Mouse (Mus musculus) CH12.LX (cell line): ENCODE data around the gene Lca5. TPM values are rescaled to one million over a fixed set of nuclear protein-coding genes. Genes with fewer than 3 reads are reported as not detected.

ENCODE experiments used
- DNase-seq: peaks from one replicate; pipeline ENCODE4 v3.0.0-alpha.2; 2013; ENCODE audit errors: extremely low read depth
- H3K27ac ChIP-seq: 2 replicates; pipeline ENCODE4 v1.5.1; 2012; ENCODE audit warnings: low read depth, mild to moderate bottlenecking, control low read depth, moderate library complexity; ENCODE audit not compliant: insufficient read depth
- H3K27me3 ChIP-seq: replicated peaks from 2 replicates; pipeline ENCODE3; 2012; ENCODE audit warnings: inconsistent platforms
- H3K36me3 ChIP-seq, 2 experiments: replicated peaks in 1 of 2; 2 replicates each; pipeline versions ENCODE3 to v1.6.1; 2012; ENCODE audit warnings: inconsistent platforms in 1 of 2, low read length in 1 of 2, mild to moderate bottlenecking in 1 of 2, mixed read lengths in 1 of 2, moderate library complexity in 1 of 2; ENCODE audit not compliant: control insufficient read depth in 1 of 2, insufficient read depth in 1 of 2
- H3K4me1 ChIP-seq, 2 experiments: 2 replicates each; pipeline ENCODE4 v1.6.1; 2012; ENCODE audit warnings: inconsistent platforms in 1 of 2, moderate library complexity in 1 of 2; ENCODE audit not compliant: insufficient read depth in 2 of 2, control insufficient read depth in 1 of 2
- H3K4me2 ChIP-seq: 2 replicates; pipeline ENCODE4 v1.6.1; 2012; ENCODE audit warnings: low read depth, mild to moderate bottlenecking, control low read depth; ENCODE audit not compliant: poor library complexity, insufficient read depth, severe bottlenecking
- H3K4me3 ChIP-seq, 3 experiments: fragments of 150-350 bp in 1 of 3; sonication (generic) in 1 of 3; replicated peaks in 1 of 3; 2 replicates each; pipeline versions ENCODE3 to v1.5.1; 2011 to 2012; ENCODE audit warnings: low read depth in 2 of 3, low read length in 2 of 3, mild to moderate bottlenecking in 2 of 3, moderate library complexity in 2 of 3, control low read depth in 1 of 3, improper control_type of control experiment in 1 of 3, inconsistent platforms in 1 of 3, mixed read lengths in 1 of 3; ENCODE audit not compliant: poor library complexity in 1 of 3
- H3K79me2 ChIP-seq: replicated peaks from 2 replicates; pipeline ENCODE4 v1.6.1; 2012; ENCODE audit warnings: mild to moderate bottlenecking, moderate library complexity; ENCODE audit not compliant: control insufficient read depth, poor library complexity, insufficient read depth, severe bottlenecking; ENCODE audit errors: extremely low read depth
- H3K9ac ChIP-seq: 2 replicates; pipeline ENCODE4 v1.6.1; 2012; ENCODE audit warnings: low read depth, mild to moderate bottlenecking, control low read depth, moderate library complexity; ENCODE audit not compliant: insufficient read depth
- H3K9me3 ChIP-seq: replicated peaks from 2 replicates; pipeline ENCODE3; 2012; ENCODE audit warnings: low read length, inconsistent platforms, mixed read lengths
- BHLHE40 ChIP-seq: IDR thresholded peaks from 2 replicates; pipeline ENCODE4 v1.6.1; 2011; ENCODE audit warnings: mild to moderate bottlenecking, low read depth, low read length, improper control_type of control experiment
- CHD1 ChIP-seq: IDR thresholded peaks from 2 replicates; pipeline ENCODE4 v1.6.1; 2012; ENCODE audit warnings: low read depth, low read length, improper control_type of control experiment, inconsistent platforms
- CHD2 ChIP-seq: IDR thresholded peaks from 2 replicates; pipeline ENCODE4 v1.6.1; 2011; ENCODE audit warnings: low read length, improper control_type of control experiment
- CTCF ChIP-seq, 2 experiments: IDR thresholded peaks in 1 of 2; conservative IDR thresholded peaks in 1 of 2; 2 replicates each; pipeline ENCODE4 v1.5.1; 2011 to 2012; ENCODE audit warnings: low read depth in 2 of 2, low read length in 2 of 2, improper control_type of control experiment in 1 of 2, inconsistent platforms in 1 of 2, mild to moderate bottlenecking in 1 of 2, moderate library complexity in 1 of 2
- E2F4 ChIP-seq: IDR thresholded peaks from 2 replicates; pipeline ENCODE4 v1.6.1; 2011; ENCODE audit warnings: low read depth, low read length, improper control_type of control experiment; ENCODE audit not compliant: insufficient replicate concordance
- ELF1 ChIP-seq: IDR thresholded peaks from 2 replicates; pipeline ENCODE4 v1.6.1; 2014; ENCODE audit warnings: low read depth, mild to moderate bottlenecking, inconsistent platforms, low read length, improper control_type of control experiment
- EP300 ChIP-seq: IDR thresholded peaks from 2 replicates; pipeline ENCODE4 v1.6.1; 2011; ENCODE audit warnings: low read length, improper control_type of control experiment
- ETS1 ChIP-seq: conservative IDR thresholded peaks from 2 replicates; pipeline ENCODE4 v1.6.1; 2012; ENCODE audit warnings: low read depth, mild to moderate bottlenecking, inconsistent platforms, low read length, improper control_type of control experiment, moderate library complexity
- GABPA ChIP-seq: IDR thresholded peaks from 2 replicates; pipeline ENCODE4 v1.6.1; 2012; ENCODE audit warnings: low read depth, low read length, improper control_type of control experiment, inconsistent platforms; ENCODE audit not compliant: insufficient replicate concordance
- IRF4 ChIP-seq: IDR thresholded peaks from 2 replicates; pipeline ENCODE4 v1.6.1; 2014; ENCODE audit warnings: low read depth, mild to moderate bottlenecking, inconsistent platforms, low read length, improper control_type of control experiment
- JUND ChIP-seq: conservative IDR thresholded peaks from 2 replicates; pipeline ENCODE4 v1.6.1; 2011; ENCODE audit warnings: low read depth, low read length, improper control_type of control experiment
- MAFK ChIP-seq: IDR thresholded peaks from 2 replicates; pipeline ENCODE4 v1.6.1; 2011; ENCODE audit warnings: low read length, improper control_type of control experiment; ENCODE audit not compliant: insufficient replicate concordance
- MAX ChIP-seq: IDR thresholded peaks from 2 replicates; pipeline ENCODE4 v1.6.1; 2011; ENCODE audit warnings: low read length, improper control_type of control experiment
- MAZ ChIP-seq: IDR thresholded peaks from 2 replicates; pipeline ENCODE4 v1.6.1; 2012; ENCODE audit warnings: low read depth, mild to moderate bottlenecking, inconsistent platforms, low read length, improper control_type of control experiment, moderate library complexity
- MEF2A ChIP-seq: IDR thresholded peaks from 2 replicates; pipeline ENCODE4 v1.6.1; 2014; ENCODE audit warnings: low read depth, mild to moderate bottlenecking, inconsistent platforms, low read length, improper control_type of control experiment, borderline replicate concordance
- MYC ChIP-seq: IDR thresholded peaks from 2 replicates; pipeline ENCODE4 v1.6.1; 2011; ENCODE audit warnings: low read depth, mild to moderate bottlenecking, improper control_type of control experiment, low read length
- NELFE ChIP-seq: IDR thresholded peaks from 2 replicates; pipeline ENCODE4 v1.6.1; 2011; ENCODE audit warnings: low read depth, low read length, improper control_type of control experiment
- NRF1 ChIP-seq: IDR thresholded peaks from 2 replicates; pipeline ENCODE4 v1.6.1; 2014; ENCODE audit warnings: low read depth, mild to moderate bottlenecking, inconsistent platforms, low read length, improper control_type of control experiment, moderate library complexity
- POLR2A ChIP-seq: IDR thresholded peaks from 2 replicates; pipeline ENCODE4 v1.6.1; 2011; ENCODE audit warnings: low read depth, mild to moderate bottlenecking, improper control_type of control experiment, low read length
- POLR2AphosphoS2 ChIP-seq: IDR thresholded peaks from 2 replicates; pipeline ENCODE4 v1.6.1; 2011; ENCODE audit warnings: low read depth, low read length, improper control_type of control experiment
- RAD21 ChIP-seq: IDR thresholded peaks from 2 replicates; pipeline ENCODE4 v1.6.1; 2011; ENCODE audit warnings: low read depth, mild to moderate bottlenecking, low read length, improper control_type of control experiment, moderate library complexity
- RCOR1 ChIP-seq: conservative IDR thresholded peaks from 2 replicates; pipeline ENCODE4 v1.6.1; 2012; ENCODE audit warnings: low read depth, mild to moderate bottlenecking, inconsistent platforms, low read length, improper control_type of control experiment
- SMC3 ChIP-seq: IDR thresholded peaks from 2 replicates; pipeline ENCODE4 v1.6.1; 2011; ENCODE audit warnings: low read depth, low read length, improper control_type of control experiment
- TCF12 ChIP-seq: IDR thresholded peaks from 2 replicates; pipeline ENCODE4 v1.6.1; 2014; ENCODE audit warnings: low read depth, mild to moderate bottlenecking, inconsistent platforms, low read length, improper control_type of control experiment
- UBTF ChIP-seq: IDR thresholded peaks from 2 replicates; pipeline ENCODE4 v1.6.1; 2012; ENCODE audit warnings: low read depth, mild to moderate bottlenecking, inconsistent platforms, low read length, improper control_type of control experiment, moderate library complexity
- USF1 ChIP-seq: IDR thresholded peaks from 2 replicates; pipeline ENCODE4 v1.6.1; 2014; ENCODE audit warnings: low read depth, mild to moderate bottlenecking, inconsistent platforms, low read length, improper control_type of control experiment
- ZKSCAN1 ChIP-seq: IDR thresholded peaks from 2 replicates; pipeline ENCODE4 v1.6.1; 2012; ENCODE audit warnings: low read depth, inconsistent platforms, low read length, improper control_type of control experiment, borderline replicate concordance
- ZNF384 ChIP-seq: IDR thresholded peaks from 2 replicates; pipeline ENCODE4 v1.6.1; 2012; ENCODE audit warnings: low read depth, low read length, improper control_type of control experiment, inconsistent platforms
- dilution Hi-C: fragments of 300-500 bp; cut with MboI; formaldehyde crosslinking; loops from 2 replicates; pipeline ENCODE4 v1.14.3; 2020; ENCODE audit warnings: low sequenced_read_pairs; ENCODE audit not compliant: extremely low pct_unique_long_range_greater_than_20kb, extremely low pct_ligation_motif_present
- in situ Hi-C: fragments of 300-500 bp; cut with MboI; formaldehyde crosslinking; loops from 3 replicates; pipeline ENCODE4 v1.14.3; 2019; ENCODE audit warnings: low sequenced_read_pairs, low pct_ligation_motif_present, low pct_unique_long_range_greater_than_20kb, mixed read lengths
- polyA plus RNA-seq: library from polyadenylated mRNA; unstranded; fragments of >175 nt; gene quantifications from 2 replicates; pipeline ENCODE4 v1.2.1, GENCODE M21; 2012; ENCODE audit warnings: low read depth; ENCODE audit not compliant: insufficient read length
- total RNA-seq, 2 experiments: library from RNA; depleted of rRNA; stranded (reverse); fragments of 300-350 nt in 1 of 2; fragments of >200 nt in 1 of 2; gene quantifications; 2 replicates each; pipeline ENCODE4 v1.2.3; 2012 to 2014

Gene Lca5
- total and polyA plus RNA-seq, 3 experiments, result 4.1 to 5.5 (median 4.1) TPM

GRCm38 (mm10) chr9:83485357-83485756, 44.4 kb upstream of the Lca5 start:
- H3K36me3 ChIP-seq, result no peaks in the 10 kb centered on the region
- DNase-seq, result peak; percentile 71
- TF ChIP-seq RCOR1 (peak; percentile 55; the same call in 1 of the 2 replicates), MYC (0 out of 2 replicates have a peak, but pooled peaks have one; percentile 57), ETS1 (peak; percentile 46; the same call in 1 of the 2 replicates), JUND (0 out of 2 replicates have a peak, but pooled peaks have one; percentile 10), MAX (no peak), ZNF384 (peak; percentile 96), CHD2 (peak; percentile 43; the same call in 1 of the 2 replicates), MEF2A (peak; percentile 64; the same call in 1 of the 2 replicates), E2F4 (no peak; the same call in 1 of the 2 replicates), IRF4 (peak; percentile 86), GABPA (no peak), BHLHE40 (0 out of 2 replicates have a peak, but pooled peaks have one; percentile 27), ELF1 (no peak), NRF1 (0 out of 2 replicates have a peak, but pooled peaks have one; percentile 24), POLR2A (0 out of 2 replicates have a peak, but pooled peaks have one; percentile 20), MAFK (no peak), USF1 (no peak), MAZ (no peak), TCF12 (peak; percentile 87), UBTF (no peak), CHD1 (peak; percentile 100), RAD21 (no peak), SMC3 (no peak), EP300 (peak; percentile 90), NELFE (no peak), CTCF (conservative IDR thresholded peaks at IDR 0.05 in 1 of 2, IDR thresholded peaks at IDR 0.05 in 1 of 2; ENCODE audit: low read depth in 2 of 2, low read length in 2 of 2) (no peak), POLR2AphosphoS2 (no peak), ZKSCAN1 (no peak)
- no peak overlapping the region for H3K4me3 ChIP-seq
- H3K9me3 ChIP-seq, result no peaks in the 10 kb centered on the region
- dilution Hi-C loops, result no loop called here
- no peaks in the 10 kb centered on the region for H3K27me3 ChIP-seq
- in situ Hi-C loops, result loop anchor here (10.0 kb wide), 1 partner anchor 89 kb away; no protein-coding TSS in a partner anchor
- no peaks in the 10 kb centered on the region for H3K79me2 ChIP-seq
- peak overlapping the region; percentile 39; the same call in 1 of the 2 replicates for H3K9ac ChIP-seq
- H3K4me1 ChIP-seq, result peaks cover 16 to 63% of the 10 kb centered on the region in 2 experiments
- H3K4me2 ChIP-seq, result no peak overlapping the region
- H3K27ac ChIP-seq, result peak overlapping the region; percentile 69
